Mouse (Mus musculus): ENCODE measurements around the gene Brat1. TPM values are rescaled to one million over a fixed set of nuclear protein-coding genes. Genes with fewer than 3 reads are reported as not detected.

Gene Brat1
- total and polyA plus RNA-seq, 2 experiments = 5.5 to 14.4 TPM

DNA sequence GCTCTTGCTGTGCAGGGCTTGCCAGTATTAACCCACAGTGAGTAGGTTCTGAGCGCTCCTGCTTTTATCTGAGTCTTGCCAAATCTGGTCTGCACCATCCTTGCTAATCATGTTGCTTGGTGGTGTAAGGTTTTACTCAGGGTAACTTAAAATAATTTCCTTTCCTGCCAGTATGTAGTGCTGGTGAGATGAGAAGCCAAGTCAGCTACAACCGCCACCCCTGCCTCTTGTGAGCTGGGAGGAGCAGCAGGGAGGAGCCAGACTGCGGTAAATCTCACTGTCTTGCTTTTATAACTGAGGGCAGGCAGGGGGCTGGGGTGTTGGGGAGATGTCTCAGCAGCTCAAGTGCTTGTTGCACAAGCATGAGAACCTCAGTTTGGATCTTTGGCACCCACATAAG lies 16.4 kb upstream of the Brat1 start:
- Histone ChIP-seq H3K4me1 (ENCODE audit: control insufficient read depth, insufficient read depth, low read length) (no peaks in the 10 kb centered on the region), H3K4me3 (ENCODE audit: insufficient read depth, low read depth, low read length) (no peak overlapping the region), H3K27ac (replicated peaks; ENCODE audit: insufficient read depth, low read depth, low read length) (no peak overlapping the region), H3K27me3 (ENCODE audit: control insufficient read depth, insufficient read depth, low read length) (no peaks in the 10 kb centered on the region), H3K36me3 (ENCODE audit: control insufficient read depth, insufficient read depth, low read length) (peaks cover 2% of the 10 kb centered on the region; the same call in 1 of the 2 replicates), H3K9ac (ENCODE audit: low read depth, low read length) (no peak overlapping the region), H3K79me2 (ENCODE audit: control insufficient read depth, insufficient read depth, low read length) (no peaks in the 10 kb centered on the region)
- no peak for DNase-seq (ENCODE audit: extremely low read depth, low read depth, low spot score)
- WGBS = 95% methylated on average over 3 of the region's 3 CpGs
- TF ChIP-seq CTCF (IDR thresholded peaks at IDR 0.05; ENCODE audit: low read depth, low read length) (no peak), POLR2A (IDR thresholded peaks at IDR 0.05; ENCODE audit: extremely low read depth, insufficient read depth, low read length) (no peak)

DNA sequence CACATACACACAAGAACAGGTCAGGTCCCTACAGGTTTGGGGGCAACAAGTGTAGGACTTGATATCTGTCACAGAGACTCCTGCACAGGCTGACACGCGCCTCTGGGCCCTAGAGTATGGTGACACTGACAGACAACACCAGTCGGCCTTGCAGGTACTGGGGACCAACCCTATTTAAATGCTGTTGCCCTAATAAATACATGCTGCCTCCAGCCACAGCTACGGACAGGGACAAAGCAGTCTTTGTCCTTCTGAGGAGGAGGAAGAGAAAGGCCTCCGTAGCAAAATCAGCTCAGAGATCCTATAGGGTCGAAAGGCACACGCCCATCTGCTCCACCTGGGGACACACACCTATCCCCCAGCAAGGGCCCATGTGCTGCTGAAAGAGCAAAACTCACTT lies 8.8 kb upstream of the Brat1 start:
- Histone ChIP-seq H3K4me1 (ENCODE audit: control insufficient read depth, insufficient read depth, low read length) (no peaks in the 10 kb centered on the region), H3K36me3 (ENCODE audit: control insufficient read depth, insufficient read depth, low read length) (no peaks in the 10 kb centered on the region), H3K27me3 (ENCODE audit: control insufficient read depth, insufficient read depth, low read length) (no peaks in the 10 kb centered on the region), H3K27ac (replicated peaks; ENCODE audit: insufficient read depth, low read depth, low read length) (no peak overlapping the region), H3K9ac (ENCODE audit: low read depth, low read length) (no peak overlapping the region), H3K79me2 (ENCODE audit: control insufficient read depth, insufficient read depth, low read length) (no peaks in the 10 kb centered on the region), H3K4me3 (ENCODE audit: insufficient read depth, low read depth, low read length) (no peak overlapping the region)
- 94% methylated on average over 7 of the region's 7 CpGs for WGBS
- no peak for DNase-seq (ENCODE audit: extremely low read depth, low read depth, low spot score)
- TF ChIP-seq POLR2A (IDR thresholded peaks at IDR 0.05; ENCODE audit: extremely low read depth, insufficient read depth, low read length) = no peak
- no peak for TF ChIP-seq CTCF (IDR thresholded peaks at IDR 0.05; ENCODE audit: low read depth, low read length)

DNA sequence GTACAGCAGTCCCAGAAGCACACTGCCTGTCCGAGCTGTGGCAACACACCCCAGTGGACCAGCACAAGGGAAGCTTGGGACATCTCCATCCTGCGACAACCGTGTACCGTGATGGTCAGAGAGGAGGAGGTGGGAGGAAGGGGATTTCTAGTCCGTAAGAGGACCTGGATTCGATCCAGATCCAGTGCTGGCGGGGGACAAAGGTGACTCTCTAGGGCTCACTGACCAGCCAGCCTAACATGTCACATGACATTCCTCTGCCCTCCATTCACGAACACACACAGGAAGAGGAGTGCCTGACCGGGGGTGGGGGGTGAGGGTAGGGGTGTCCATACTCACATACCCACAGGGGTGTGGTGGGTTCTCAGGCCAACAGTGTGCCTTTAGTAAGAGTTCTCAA lies 5.0 kb upstream of the Brat1 start:
- Histone ChIP-seq H3K4me1 (ENCODE audit: control insufficient read depth, insufficient read depth, low read length) (peaks cover 4% of the 10 kb centered on the region; the same call in 1 of the 2 replicates), H3K27me3 (ENCODE audit: control insufficient read depth, insufficient read depth, low read length) (no peaks in the 10 kb centered on the region), H3K4me3 (ENCODE audit: insufficient read depth, low read depth, low read length) (no peak overlapping the region), H3K36me3 (ENCODE audit: control insufficient read depth, insufficient read depth, low read length) (no peaks in the 10 kb centered on the region), H3K79me2 (ENCODE audit: control insufficient read depth, insufficient read depth, low read length) (no peaks in the 10 kb centered on the region), H3K9ac (ENCODE audit: low read depth, low read length) (no peak overlapping the region), H3K27ac (replicated peaks; ENCODE audit: insufficient read depth, low read depth, low read length) (no peak overlapping the region)
- TF ChIP-seq CTCF (IDR thresholded peaks at IDR 0.05; ENCODE audit: low read depth, low read length) (no peak), POLR2A (IDR thresholded peaks at IDR 0.05; ENCODE audit: extremely low read depth, insufficient read depth, low read length) (no peak)
- WGBS = 24% methylated on average over 9 of the region's 9 CpGs
- DNase-seq (ENCODE audit: extremely low read depth, low read depth, low spot score) = no peak

DNA sequence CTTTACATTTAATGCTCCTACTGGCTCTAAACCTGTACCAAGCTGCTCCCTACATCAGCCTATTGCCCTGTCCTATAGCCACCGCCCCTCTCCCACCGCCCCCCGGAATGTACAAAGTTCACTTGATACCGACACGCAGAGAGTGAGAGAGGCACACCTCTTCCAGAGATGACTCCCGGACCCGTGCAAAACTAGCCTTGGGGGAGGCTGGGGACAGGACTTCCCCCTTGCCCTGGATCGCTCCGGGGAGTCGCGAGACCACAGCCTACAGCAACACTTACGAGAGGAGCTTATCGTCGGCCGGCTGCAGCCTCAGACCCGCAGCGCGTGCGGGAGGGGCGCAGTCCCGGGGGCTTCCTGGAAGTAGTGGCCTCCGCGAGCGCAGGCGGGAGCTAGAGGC lies 3.1 kb upstream of the Brat1 start:
- WGBS = 1% methylated on average over 25 of the region's 25 CpGs
- Histone ChIP-seq H3K4me3 (ENCODE audit: insufficient read depth, low read depth, low read length) (peak overlapping the region; percentile 83), H3K4me1 (ENCODE audit: control insufficient read depth, insufficient read depth, low read length) (peaks cover 12% of the 10 kb centered on the region), H3K79me2 (ENCODE audit: control insufficient read depth, insufficient read depth, low read length) (no peaks in the 10 kb centered on the region), H3K27me3 (ENCODE audit: control insufficient read depth, insufficient read depth, low read length) (no peaks in the 10 kb centered on the region), H3K9ac (ENCODE audit: low read depth, low read length) (peak overlapping the region; percentile 79), H3K36me3 (ENCODE audit: control insufficient read depth, insufficient read depth, low read length) (no peaks in the 10 kb centered on the region), H3K27ac (replicated peaks; ENCODE audit: insufficient read depth, low read depth, low read length) (peak overlapping the region; percentile 22; the same call in 1 of the 2 replicates)
- TF ChIP-seq POLR2A (IDR thresholded peaks at IDR 0.05; ENCODE audit: extremely low read depth, insufficient read depth, low read length) (no peak), CTCF (IDR thresholded peaks at IDR 0.05; ENCODE audit: low read depth, low read length) (no peak)
- no peak for DNase-seq (ENCODE audit: extremely low read depth, low read depth, low spot score)

- peak within 1 kb of the TSS; percentile 79 for H3K9ac ChIP-seq (ENCODE audit: low read depth, low read length)
- H3K27me3 ChIP-seq (ENCODE audit: control insufficient read depth, insufficient read depth, low read length) = no peaks in the 10 kb centered on the region
- peak; percentile 71 for DNase-seq (ENCODE audit: extremely low read depth, low read depth, low spot score)
- TF ChIP-seq CTCF (IDR thresholded peaks at IDR 0.05; ENCODE audit: low read depth, low read length) (no peak), POLR2A (IDR thresholded peaks at IDR 0.05; ENCODE audit: extremely low read depth, insufficient read depth, low read length) (peak; percentile 31; the same call in 1 of the 2 replicates)
- H3K79me2 ChIP-seq (ENCODE audit: control insufficient read depth, insufficient read depth, low read length) = no peaks in the 10 kb centered on the region; the same call in 1 of the 2 replicates
- no peaks in the 10 kb centered on the region for H3K36me3 ChIP-seq (ENCODE audit: control insufficient read depth, insufficient read depth, low read length)
- H3K4me3 ChIP-seq (ENCODE audit: insufficient read depth, low read depth, low read length) = peak within 1 kb of the TSS; percentile 83
- WGBS = under 1% methylated on average over 33 of the region's 33 CpGs
- H3K4me1 ChIP-seq (ENCODE audit: control insufficient read depth, insufficient read depth, low read length) = peaks cover 12% of the 10 kb centered on the region
- peak within 1 kb of the TSS; percentile 22 for H3K27ac ChIP-seq (replicated peaks; ENCODE audit: insufficient read depth, low read depth, low read length)
Measured at GRCm38 (mm10) chr5:140702103-140702513, 2.7 kb upstream of the Brat1 start, which contains the start of gene Iqce. Iqce (minus strand) TSS chr5:140702378.

DNA sequence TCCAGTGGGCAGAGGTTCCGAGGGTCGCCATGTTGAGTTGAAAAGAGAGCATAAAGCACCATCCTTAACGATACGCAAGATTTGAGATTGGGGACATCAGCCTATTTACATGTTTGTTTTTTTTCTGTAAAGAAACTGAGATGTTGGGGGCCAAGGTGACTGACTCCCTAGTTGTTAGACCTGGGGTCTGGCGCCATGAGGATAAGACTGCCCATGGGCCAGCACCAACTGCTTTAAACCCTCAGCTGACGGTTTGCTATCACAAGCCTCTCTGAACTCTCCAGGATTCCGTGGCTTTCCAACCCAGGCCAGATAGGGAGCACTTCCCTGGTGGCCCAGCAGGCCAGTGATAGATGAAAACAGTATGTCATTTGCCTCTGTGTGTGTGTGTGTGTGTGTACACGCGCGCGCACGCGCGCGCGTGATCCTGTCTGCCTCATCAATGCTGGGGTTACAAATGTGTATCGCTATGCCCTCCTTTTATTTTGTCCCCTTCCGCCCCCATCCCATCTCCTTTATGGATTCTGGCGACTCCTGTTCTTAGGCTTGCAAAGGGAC lies 2.1 kb upstream of the Brat1 start:
- no peak for DNase-seq (ENCODE audit: extremely low read depth, low read depth, low spot score)
- 65% methylated on average over 19 of the region's 19 CpGs for WGBS
- H3K4me3 ChIP-seq (ENCODE audit: insufficient read depth, low read depth, low read length) = no peak overlapping the region
- TF ChIP-seq POLR2A (IDR thresholded peaks at IDR 0.05; ENCODE audit: extremely low read depth, insufficient read depth, low read length) (no peak), CTCF (IDR thresholded peaks at IDR 0.05; ENCODE audit: low read depth, low read length) (no peak)
- H3K9ac ChIP-seq (ENCODE audit: low read depth, low read length) = no peak overlapping the region
- no peaks in the 10 kb centered on the region for H3K36me3 ChIP-seq (ENCODE audit: control insufficient read depth, insufficient read depth, low read length)
- no peak overlapping the region for H3K27ac ChIP-seq (replicated peaks; ENCODE audit: insufficient read depth, low read depth, low read length)
- H3K4me1 ChIP-seq (ENCODE audit: control insufficient read depth, insufficient read depth, low read length) = peaks cover 12% of the 10 kb centered on the region
- no peaks in the 10 kb centered on the region for H3K27me3 ChIP-seq (ENCODE audit: control insufficient read depth, insufficient read depth, low read length)
- H3K79me2 ChIP-seq (ENCODE audit: control insufficient read depth, insufficient read depth, low read length) = no peaks in the 10 kb centered on the region; the same call in 1 of the 2 replicates

Measured in liver, adult 2 months (tissue).